Mouse (Mus musculus): ENCODE measurements at regions not wholly inside any gene's neighbourhood (a gene's known extent, or its start where the extent isn't known, plus 50 kb on each side); places are given as distances from the start of the nearest gene placed in this dataset.
A peak's percentile ranks its signal among the peaks of the same experiment; 100 is the strongest.

- no peak for DNase-seq (ENCODE audit: low spot score in 2 of 2)
Measured at GRCm38 (mm10) chr2:171676083-171676482, 367.2 kb downstream of the Cbln4 start.

GRCm38 (mm10) chr2:171675411-171675810 is 367.9 kb downstream of the Cbln4 start:
- DNase-seq (ENCODE audit: low spot score in 2 of 2): no peak

- DNase-seq (ENCODE audit: low spot score in 2 of 2): no peak
Measured at GRCm38 (mm10) chr2:171670945-171671547, 372.2 kb downstream of the Cbln4 start.

GRCm38 (mm10) chr2:171668791-171669645 is 374.2 kb downstream of the Cbln4 start:
- no peak for DNase-seq (ENCODE audit: low spot score in 2 of 2)

GRCm38 (mm10) chr2:171662571-171662970 is 380.7 kb downstream of the Cbln4 start:
- no peak for DNase-seq (ENCODE audit: low spot score in 2 of 2)

- DNase-seq (ENCODE audit: low spot score in 2 of 2): no peak
Measured at GRCm38 (mm10) chr2:171661896-171662511, 381.3 kb downstream of the Cbln4 start.

- DNase-seq (ENCODE audit: low spot score in 2 of 2): no peak
Measured at GRCm38 (mm10) chr2:171657125-171657524, 386.1 kb downstream of the Cbln4 start.

GRCm38 (mm10) chr2:171641730-171642129 is 401.5 kb downstream of the Cbln4 start:
- DNase-seq (ENCODE audit: low spot score in 2 of 2): no peak

- no peak for DNase-seq (ENCODE audit: low spot score in 2 of 2)
Measured at GRCm38 (mm10) chr2:171640478-171640877, 402.8 kb downstream of the Cbln4 start.

- DNase-seq (ENCODE audit: low spot score in 2 of 2): no peak
Measured at GRCm38 (mm10) chr2:171638931-171639330, 404.3 kb downstream of the Cbln4 start.

- DNase-seq (ENCODE audit: low spot score in 2 of 2): no peak
Measured at GRCm38 (mm10) chr2:171636837-171637236, 406.4 kb downstream of the Cbln4 start.

GRCm38 (mm10) chr2:171633355-171634097 is 409.7 kb downstream of the Cbln4 start:
- DNase-seq (ENCODE audit: low spot score in 2 of 2): no peak

- peak; percentile 21 to 23 for DNase-seq (ENCODE audit: low spot score in 2 of 2)
Measured at GRCm38 (mm10) chr2:171630101-171630715, 413.1 kb downstream of the Cbln4 start.

GRCm38 (mm10) chr2:171628182-171628850 is 414.9 kb downstream of the Cbln4 start:
- DNase-seq (ENCODE audit: low spot score in 2 of 2): no peak

GRCm38 (mm10) chr2:171620668-171621067 is 422.6 kb downstream of the Cbln4 start:
- no peak for DNase-seq (ENCODE audit: low spot score in 2 of 2)

GRCm38 (mm10) chr2:171620253-171620652 is 423.0 kb downstream of the Cbln4 start:
- no peak for DNase-seq (ENCODE audit: low spot score in 2 of 2)

GRCm38 (mm10) chr2:171618771-171619170 is 424.5 kb downstream of the Cbln4 start:
- no peak for DNase-seq (ENCODE audit: low spot score in 2 of 2)

- DNase-seq (ENCODE audit: low spot score in 2 of 2): no peak
Measured at GRCm38 (mm10) chr2:171618333-171618732, 424.9 kb downstream of the Cbln4 start.

GRCm38 (mm10) chr2:171615462-171615861 is 427.8 kb downstream of the Cbln4 start:
- DNase-seq (ENCODE audit: low spot score in 2 of 2): no peak

GRCm38 (mm10) chr2:171605064-171605463 is 438.2 kb downstream of the Cbln4 start:
- no peak for DNase-seq (ENCODE audit: low spot score in 2 of 2)

GRCm38 (mm10) chr2:171595240-171595639 is 448.0 kb downstream of the Cbln4 start:
- no peak for DNase-seq (ENCODE audit: low spot score in 2 of 2)
